Mouse (Mus musculus) left cerebral cortex, adult 2 months (tissue): ENCODE measurements around the gene Jag2. TPM values are rescaled to one million over a fixed set of nuclear protein-coding genes. Genes with fewer than 3 reads are reported as not detected.

Experiments
- DNase-seq, 2 experiments: peaks; one replicate each; pipeline ENCODE4 v3.0.0; 2021 to 2022; ENCODE audit warnings: low spot score in 2 of 2, mixed read lengths in 1 of 2; ENCODE audit errors: extremely low spot score in 1 of 2
- H3K27ac ChIP-seq: fragments of 200-600 bp; 2 replicates; pipeline ENCODE4 v1.8.1; 2022
- H3K4me3 ChIP-seq: fragments of 200-600 bp; 2 replicates; pipeline ENCODE4 v1.8.1; 2022
- CTCF ChIP-seq: fragments of 200-600 bp; IDR thresholded peaks from 2 replicates; pipeline ENCODE4 v1.8.1; 2022; ENCODE audit warnings: antibody characterized with exemption, mild to moderate bottlenecking, moderate library complexity
- intact Hi-C: fragments of 180-260 bp; cut with DNase I; formaldehyde crosslinking; loops from one replicate; pipeline ENCODE4 v1.15.1; 2025
- total RNA-seq, 2 experiments: library from RNA; stranded (reverse); gene quantifications; 2 replicates each; pipeline ENCODE4 v1.2.3; 2021

The Jag2 gene
- total RNA-seq, 2 experiments from 2014 or later = 57.9 to 62.2 TPM

DNA sequence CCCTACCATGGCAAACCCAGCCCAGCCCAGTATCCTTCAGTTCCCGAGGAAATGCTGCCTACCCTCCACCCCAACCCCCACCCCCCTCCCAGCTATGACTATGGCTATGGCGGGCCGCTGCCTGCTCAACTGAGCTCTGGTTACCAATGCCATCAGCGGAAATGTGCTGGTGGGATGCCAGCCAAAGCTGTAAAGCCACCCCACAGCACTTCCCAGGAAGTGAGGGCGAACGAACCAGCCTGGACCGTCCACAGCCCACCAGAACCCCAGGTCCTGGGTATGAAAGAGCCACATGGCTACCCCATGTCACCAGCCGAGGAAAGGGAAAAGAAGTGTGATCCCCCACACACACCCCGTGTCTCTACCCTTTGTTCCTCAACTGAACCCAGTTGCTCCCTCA is 11.1 kb upstream of the Jag2 start:
- no peak overlapping the region for H3K27ac ChIP-seq
- intact Hi-C loops = no loop called here

DNA sequence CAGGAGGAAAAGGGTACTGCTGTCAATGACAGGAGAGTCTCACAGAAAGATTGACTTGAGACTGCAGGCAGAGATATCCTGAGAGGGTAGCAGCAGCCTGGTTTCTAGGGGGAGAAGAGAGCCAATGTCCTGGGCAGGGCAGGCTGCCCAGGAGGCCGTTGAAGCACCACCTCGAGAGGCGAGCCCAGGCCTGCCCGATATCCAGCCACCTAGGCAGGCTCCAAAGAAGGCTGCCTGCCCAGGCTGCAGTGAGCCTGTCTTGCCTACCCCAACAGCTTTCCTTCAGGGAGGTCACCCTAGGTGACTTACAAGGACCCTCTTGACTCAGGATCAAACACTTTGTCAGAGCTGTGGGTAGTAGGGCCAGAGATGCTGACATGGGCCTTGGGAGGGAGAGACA is 10.7 kb upstream of the Jag2 start:
- no peak; the same call in 1 of the 2 replicates for TF ChIP-seq CTCF
- intact Hi-C loops = no loop called here
- Histone ChIP-seq H3K27ac (no peak overlapping the region), H3K4me3 (no peak overlapping the region)
- no peak for DNase-seq

More for the DNA sequence above, 11.1 kb upstream of the Jag2 start:
- no peak for DNase-seq
- H3K4me3 ChIP-seq = no peak overlapping the region
- no peak for TF ChIP-seq CTCF

- H3K4me3 ChIP-seq = no peak overlapping the region
- H3K27ac ChIP-seq = no peak overlapping the region
- no peak for DNase-seq
- intact Hi-C loops = no loop called here
- TF ChIP-seq CTCF = peak; percentile 28; the same call in 1 of the 2 replicates
Measured at GRCm38 (mm10) chr12:112938873-112939565, 9.4 kb upstream of the Jag2 start.

GRCm38 (mm10) chr12:112938366-112938765 is 8.8 kb upstream of the Jag2 start:
- H3K27ac ChIP-seq = no peak overlapping the region
- intact Hi-C loops = no loop called here
- no peak for DNase-seq
- no peak overlapping the region for H3K4me3 ChIP-seq
- TF ChIP-seq CTCF = no peak

DNA sequence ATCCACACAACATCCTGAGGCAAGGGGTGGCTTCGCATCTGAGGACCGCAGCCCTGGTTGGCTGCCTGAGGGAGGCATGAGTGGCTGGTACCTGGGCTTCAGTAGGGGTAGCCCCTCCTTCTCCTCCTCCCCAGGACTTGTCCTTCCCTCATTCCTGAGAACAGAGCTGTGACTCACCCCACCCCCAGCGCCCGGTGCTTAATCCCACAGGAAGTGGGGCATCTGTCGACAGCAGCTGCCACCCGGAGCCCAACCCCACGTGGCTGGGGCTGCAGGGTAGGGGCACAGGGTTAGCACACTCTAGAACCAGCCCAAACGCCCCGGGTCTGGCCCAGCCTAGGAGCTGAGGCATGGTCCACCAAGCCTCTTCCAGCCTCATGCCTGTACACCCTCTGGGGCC is 8.3 kb upstream of the Jag2 start:
- intact Hi-C loops = no loop called here
- Histone ChIP-seq H3K4me3 (no peak overlapping the region), H3K27ac (no peak overlapping the region)
- no peak for TF ChIP-seq CTCF
- peak; percentile 45 to 66 for DNase-seq

DNA sequence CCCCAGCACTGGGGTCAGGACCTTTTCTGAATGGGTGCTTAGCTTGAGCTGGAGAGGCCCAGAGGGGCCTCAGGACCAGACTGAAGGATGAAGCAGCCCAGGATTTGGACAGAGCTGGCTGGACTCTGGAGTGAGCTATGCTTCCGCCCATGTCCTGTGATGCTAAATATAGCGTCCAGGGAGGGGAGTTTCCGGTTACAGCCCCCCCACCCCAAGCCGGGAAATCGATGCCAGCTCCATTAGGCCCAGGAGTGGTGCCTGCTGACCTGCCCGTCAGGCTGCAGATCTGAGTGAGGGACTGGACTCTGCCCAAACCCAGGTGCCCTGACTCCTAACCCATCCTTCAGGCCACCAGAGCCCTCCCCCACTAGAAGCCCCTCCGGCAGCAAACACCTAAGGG is 3.1 kb upstream of the Jag2 start:
- Histone ChIP-seq H3K27ac (no peak overlapping the region), H3K4me3 (no peak overlapping the region)
- no peak for DNase-seq
- TF ChIP-seq CTCF = no peak
- intact Hi-C loops = no loop called here

GRCm38 (mm10) chr12:112928401-112929241 is 955 bp downstream of the Jag2 start:
- DNase-seq = peak; percentile 70 to 75
- H3K4me3 ChIP-seq = peak overlapping the region; percentile 67
- peak; percentile 5; the same call in 1 of the 2 replicates for TF ChIP-seq CTCF
- intact Hi-C loops = loop anchor here (2.0 to 5.0 kb wide), 2 partner anchors 51 to 100 kb away; partner anchors contain the start of gene Cdca4
- peak overlapping the region; percentile 90 for H3K27ac ChIP-seq

GRCm38 (mm10) chr12:112927265-112927664 is 2.3 kb downstream of the Jag2 start:
- no peak for TF ChIP-seq CTCF
- H3K27ac ChIP-seq = no peak overlapping the region
- no peak overlapping the region for H3K4me3 ChIP-seq
- no peak for DNase-seq
- intact Hi-C loops = loop anchor here (5.0 kb wide), 1 partner anchor 50 kb away; no protein-coding TSS in a partner anchor

DNA sequence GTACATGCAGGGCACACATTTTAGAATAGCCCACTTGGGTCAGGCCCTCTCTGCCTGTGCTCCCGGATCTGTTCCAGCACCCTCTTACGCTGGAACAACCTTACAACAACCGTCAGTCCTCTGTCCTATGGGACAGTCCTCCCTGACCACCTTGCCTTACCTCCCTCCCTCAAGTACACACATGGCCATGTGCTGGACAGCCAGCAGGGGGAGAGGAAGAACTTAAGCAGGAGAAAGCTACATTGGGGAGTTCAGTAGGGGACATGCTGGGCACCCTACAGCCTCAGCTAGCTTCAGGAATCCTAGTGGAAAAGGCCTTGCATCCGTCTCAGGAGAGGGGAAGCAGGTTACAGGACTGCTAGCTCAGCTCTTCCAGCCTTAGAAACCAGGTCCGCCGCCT is 3.6 kb downstream of the Jag2 start:
- H3K27ac ChIP-seq = no peak overlapping the region
- no peak for DNase-seq
- intact Hi-C loops = loop anchor here (5.0 kb wide), 1 partner anchor 49 kb away; no protein-coding TSS in a partner anchor
- no peak overlapping the region for H3K4me3 ChIP-seq
- peak; percentile 34 for TF ChIP-seq CTCF

GRCm38 (mm10) chr12:112922541-112922940 is 7.0 kb downstream of the Jag2 start:
- intact Hi-C loops = no loop called here
- no peak overlapping the region for H3K27ac ChIP-seq
- no peak overlapping the region for H3K4me3 ChIP-seq
- TF ChIP-seq CTCF = no peak
- DNase-seq = no peak

DNA sequence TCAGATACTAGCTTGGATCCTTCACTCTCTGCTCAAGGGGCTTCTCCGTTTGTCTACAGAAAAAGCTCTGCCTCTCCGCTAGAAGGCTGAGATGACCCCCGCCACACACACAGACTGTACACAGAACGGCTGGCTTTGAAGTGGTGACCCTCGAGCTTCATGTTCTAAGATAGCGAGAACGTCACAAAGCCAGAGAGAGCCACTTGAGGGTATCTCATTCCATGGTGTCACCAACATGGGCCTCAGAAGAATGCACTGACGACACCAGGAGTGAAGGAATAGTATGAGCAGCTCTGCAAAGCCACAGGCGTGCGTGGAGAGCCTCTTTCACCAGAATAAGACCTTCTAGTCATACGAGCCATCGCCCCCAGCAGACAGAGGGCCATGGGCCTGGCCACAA is 8.1 kb downstream of the Jag2 start:
- intact Hi-C loops = no loop called here
- Histone ChIP-seq H3K27ac (no peak overlapping the region), H3K4me3 (no peak overlapping the region)
- DNase-seq = no peak
- TF ChIP-seq CTCF = no peak

GRCm38 (mm10) chr12:112917906-112918305 is 11.7 kb downstream of the Jag2 start:
- TF ChIP-seq CTCF = no peak
- no peak overlapping the region for H3K4me3 ChIP-seq
- intact Hi-C loops = no loop called here
- no peak for DNase-seq
- H3K27ac ChIP-seq = peak overlapping the region; percentile 13
